In genomic region chr9:99401288-99401974, GRCm38 (mm10) we compare ENCODE assay signal across 14 mouse cellular contexts. TPM values are rescaled to one million over a fixed set of nuclear protein-coding genes. Genes with fewer than 3 reads are reported as not detected.
DNase-seq lines count a peak whose midpoint lies in the region; ATAC-seq and TF ChIP-seq lines count a peak whose summit lies in the region.
"Had no signal": no experiment of that assay in that cellular context is flagged by ENCODE, and none has a peak within 500 bp of the region (broad histone marks: within the 10 kb centered on the region; RNA-seq: fewer than 3 reads in every experiment).

No protein-coding gene starts in this region.

- WGBS in forebrain, postnatal 0 days = 52% methylated on average over 9 of the region's 9 CpGs
- 79% methylated on average over 9 of the region's 9 CpGs for WGBS in forebrain, embryonic 14.5 days

- ATAC-seq in forebrain, postnatal 0 days = peak; percentile 77
- no peak for ATAC-seq in forebrain, embryonic 14.5 days

- H3K4me1 ChIP-seq in forebrain, postnatal 0 days (ENCODE audit: insufficient read depth) = no peaks in the 10 kb centered on the region
- no peaks in the 10 kb centered on the region for H3K4me1 ChIP-seq in forebrain, embryonic 14.5 days (ENCODE audit: control insufficient read depth, insufficient read depth, low read length)
- H3K4me1 ChIP-seq in E14TG2a.4 (replicated peaks; ENCODE audit: low read depth, low read length) = peaks cover 83% of the 10 kb centered on the region
- peaks cover 15% of the 10 kb centered on the region for H3K4me1 ChIP-seq in cortical plate, adult 2 months (ENCODE audit: control insufficient read depth, insufficient read depth, low read length)

- no peak overlapping the region for H3K4me3 ChIP-seq in forebrain, postnatal 0 days (ENCODE audit: low read depth, low read length)
- no peak overlapping the region for H3K4me3 ChIP-seq in forebrain, embryonic 14.5 days (ENCODE audit: low read depth, low read length)
- peak overlapping the region; percentile 32; the same call in 1 of the 2 replicates for H3K4me3 ChIP-seq in E14TG2a.4 (replicated peaks; ENCODE audit: low read length)
- no peak overlapping the region for H3K4me3 ChIP-seq in cortical plate, adult 2 months (ENCODE audit: insufficient read depth, low read length)

- H3K27ac ChIP-seq in forebrain, postnatal 0 days (ENCODE audit: low read depth, low read length) = no peak overlapping the region
- H3K27ac ChIP-seq in forebrain, embryonic 14.5 days (ENCODE audit: low read depth, low read length) = no peak overlapping the region
- H3K27ac ChIP-seq in cortical plate, adult 2 months (ENCODE audit: insufficient read depth, low read length) = peak overlapping the region; percentile 20; the same call in 1 of the 2 replicates
- H3K27ac ChIP-seq: hindbrain, embryonic 14.5 days had no signal

- H3K9me3 ChIP-seq in forebrain, postnatal 0 days (ENCODE audit: low read length) = no peaks in the 10 kb centered on the region
- H3K9me3 ChIP-seq in forebrain, embryonic 14.5 days (replicated peaks; ENCODE audit: control insufficient read depth, low read length) = no peaks in the 10 kb centered on the region
- H3K9me3 ChIP-seq in E14TG2a.4 (ENCODE audit: low read length) = no peaks in the 10 kb centered on the region

- H3K36me3 ChIP-seq in forebrain, postnatal 0 days (ENCODE audit: insufficient read depth) = peaks cover 6% of the 10 kb centered on the region
- H3K36me3 ChIP-seq in forebrain, embryonic 14.5 days (ENCODE audit: control insufficient read depth, insufficient read depth, low read length) = peaks cover 9% of the 10 kb centered on the region
- peaks cover 79% of the 10 kb centered on the region for H3K36me3 ChIP-seq in E14TG2a.4 (ENCODE audit: insufficient read depth, low read length)

- H3K4me2 ChIP-seq in forebrain, postnatal 0 days (ENCODE audit: low read depth) = no peak overlapping the region
- no peak overlapping the region for H3K4me2 ChIP-seq in forebrain, embryonic 14.5 days (ENCODE audit: low read length)
- H3K4me2 ChIP-seq: hindbrain, embryonic 14.5 days had no signal

- TF ChIP-seq POLR2A in cortical plate, adult 2 months (IDR thresholded peaks at IDR 0.05; ENCODE audit: extremely low read depth, insufficient read depth, low read length) = no peak

- no peak overlapping the region for H3K9ac ChIP-seq in forebrain, postnatal 0 days
- no peak overlapping the region for H3K9ac ChIP-seq in forebrain, embryonic 14.5 days (ENCODE audit: low read length)
- H3K9ac ChIP-seq: hindbrain, embryonic 14.5 days had no signal

- no peaks in the 10 kb centered on the region for H3K27me3 ChIP-seq in forebrain, postnatal 0 days (ENCODE audit: insufficient read depth, low read length)
- no peaks in the 10 kb centered on the region for H3K27me3 ChIP-seq in forebrain, embryonic 14.5 days (replicated peaks; ENCODE audit: control insufficient read depth, insufficient read depth, low read length)
- H3K27me3 ChIP-seq in E14TG2a.4 (ENCODE audit: insufficient read depth, low read length) = no peaks in the 10 kb centered on the region

- peak; percentile 42 for DNase-seq in forebrain, postnatal 0 days
- no peak for DNase-seq in forebrain, embryonic 14.5 days (ENCODE audit: low spot score)
- DNase-seq in layer of hippocampus, postnatal 10 days (ENCODE audit: low spot score in 2 of 2) = peak; percentile 52 to 63
- no peak for DNase-seq in layer of hippocampus, adult 11-12 months (ENCODE audit: low spot score)
- no peak for DNase-seq in ovary, postnatal 36 days (ENCODE audit: low spot score)
- DNase-seq: liver; lung, postnatal 4 days; retina, postnatal 1 day; thymus, postnatal 25 days had no signal

- TF ChIP-seq CTCF in forebrain, postnatal 0 days (IDR thresholded peaks at IDR 0.05; ENCODE audit: low read depth) = no peak
- TF ChIP-seq CTCF in E14TG2a.4 (conservative IDR thresholded peaks at IDR 0.05; ENCODE audit: low read length) = no peak
- TF ChIP-seq CTCF in cortical plate, adult 2 months (IDR thresholded peaks at IDR 0.05; ENCODE audit: extremely low read depth, insufficient read depth, low read length) = no peak

RNA-seq across cellular contexts. Expression of gene Mras, which starts 35.8 kb away (rescaled TPM):
- 73.9 and 79.5 TPM in 2 replicates for total RNA-seq in forebrain, postnatal 0 days (2014; rRNA removed)
- 56.2 and 68.1 TPM in 2 replicates for polyA plus RNA-seq in forebrain, postnatal 0 days (2015; fragmentation: Nextera tagmentation; extraction: Ambion mirVana)
- polyA plus RNA-seq in forebrain, embryonic 14.5 days (2014; fragmentation: Nextera tagmentation; extraction: Ambion mirVana) = 51.8 and 56.8 TPM in 2 replicates
- total RNA-seq in layer of hippocampus, postnatal 10 days (2021) = 10 to 100 TPM; 77.8 to 96.3 TPM
- polyA plus RNA-seq in cortical plate, adult 2 months (2012; rRNA removed) = 176 and 178 TPM in 2 replicates

RNA-seq across cellular contexts. Expression of gene Esyt3, which starts 43.1 kb away (rescaled TPM):
- total RNA-seq in forebrain, postnatal 0 days (2014; rRNA removed) = 2.6 and 4.3 TPM in 2 replicates
- 1.2 and 1.3 TPM in 2 replicates for polyA plus RNA-seq in forebrain, postnatal 0 days (2015; fragmentation: Nextera tagmentation; extraction: Ambion mirVana)
- polyA plus RNA-seq in forebrain, embryonic 14.5 days (2014; fragmentation: Nextera tagmentation; extraction: Ambion mirVana) = 0.52 and 0.58 TPM in 2 replicates
- total RNA-seq in layer of hippocampus, postnatal 10 days (2021) = 1 to 10 TPM; 1.8 TPM
- 0.26 and 0.46 TPM in 2 replicates for polyA plus RNA-seq in cortical plate, adult 2 months (2012; rRNA removed)

RNA-seq across cellular contexts. Expression of gene Nme9, which starts 49.8 kb away (rescaled TPM):
- total RNA-seq in forebrain, postnatal 0 days (2014; rRNA removed) = 1.00 and 1.0 TPM in 2 replicates
- polyA plus RNA-seq in forebrain, postnatal 0 days (2015; fragmentation: Nextera tagmentation; extraction: Ambion mirVana) = 1.4 and 1.5 TPM in 2 replicates
- polyA plus RNA-seq in forebrain, embryonic 14.5 days (2014; fragmentation: Nextera tagmentation; extraction: Ambion mirVana) = 0.54 and 1.5 TPM in 2 replicates
- under 1 TPM; 0.65 to 0.89 TPM for total RNA-seq in layer of hippocampus, postnatal 10 days (2021)
- 0.08 and 0.56 TPM in 2 replicates for polyA plus RNA-seq in cortical plate, adult 2 months (2012; rRNA removed)
- total RNA-seq: common myeloid progenitor, adult 5-6 weeks had no signal
- polyA plus RNA-seq: kidney, embryonic 16.5 days had no signal

Comparison
In these comparisons a context has a peak if more than half of its experiments do, and no peak if none do; other contexts are left out.
1. DNase-seq: peak in forebrain, postnatal 0 days (single experiment) and layer of hippocampus, postnatal 10 days (2 of 2); none in forebrain, embryonic 14.5 days (single experiment), layer of hippocampus, adult 11-12 months (single experiment) and ovary, postnatal 36 days (single experiment).